Mouse (Mus musculus): ENCODE results near the gene Bsn.
A peak's percentile ranks its signal among the peaks of the same experiment; 100 is the strongest.

The Bsn gene

DNA sequence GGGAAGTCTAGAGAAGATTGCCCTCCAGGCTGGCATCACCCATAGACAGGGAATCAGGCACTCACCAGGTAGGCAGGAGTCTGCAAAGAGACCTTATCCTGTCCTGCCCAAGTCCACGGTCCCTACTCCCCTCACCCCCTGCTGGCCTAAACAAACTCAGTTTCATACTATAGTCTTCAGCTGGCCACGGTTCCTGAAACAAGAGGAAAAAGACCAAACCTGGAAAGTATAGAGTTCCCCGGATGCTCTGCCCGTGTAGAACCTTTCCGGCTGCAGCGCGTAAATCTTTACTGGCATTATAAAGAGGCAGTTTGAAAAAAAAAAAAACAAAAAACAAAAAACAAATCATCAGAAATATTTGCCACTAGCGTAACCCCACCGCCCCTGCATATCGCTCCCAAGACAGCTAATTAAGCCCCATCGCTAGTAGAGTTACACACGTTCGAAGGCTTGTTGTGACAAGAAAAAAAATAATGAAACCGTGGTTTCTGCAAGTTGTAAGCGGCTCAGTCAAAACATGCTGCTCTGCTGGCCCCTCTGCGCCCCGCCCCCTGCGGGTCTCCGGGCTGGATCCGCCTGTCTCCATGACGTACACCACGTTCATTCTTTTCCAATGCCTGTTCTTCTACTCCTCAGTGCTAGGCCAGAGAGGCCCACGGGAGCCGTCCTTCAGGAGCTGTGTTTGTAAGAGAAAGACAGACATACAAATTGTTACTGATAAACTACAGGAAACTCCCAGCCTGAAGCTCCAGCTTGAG, 6.9 kb upstream of the Bsn start:
- DNase-seq, result no peak

DNA sequence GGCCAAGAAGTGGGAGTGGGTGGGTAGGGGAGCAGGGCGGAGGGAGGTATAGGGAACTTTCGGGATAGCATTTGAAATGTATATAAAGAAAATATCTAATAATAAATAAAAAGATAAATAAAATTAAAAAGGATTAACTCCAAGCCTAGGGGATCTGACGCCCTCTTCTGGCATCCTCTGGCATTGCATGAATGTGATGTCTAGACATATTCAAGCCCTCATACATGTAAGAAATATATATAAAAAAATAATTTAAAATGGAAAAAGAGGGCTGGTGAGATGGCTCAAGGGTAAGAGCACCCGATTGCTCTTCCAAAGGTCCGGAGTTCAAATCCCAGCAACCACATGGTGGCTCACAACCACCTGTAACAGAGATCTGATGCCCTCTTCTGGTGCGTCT, 6.0 kb upstream of the Bsn start:
- DNase-seq, result peak; percentile 26

DNA sequence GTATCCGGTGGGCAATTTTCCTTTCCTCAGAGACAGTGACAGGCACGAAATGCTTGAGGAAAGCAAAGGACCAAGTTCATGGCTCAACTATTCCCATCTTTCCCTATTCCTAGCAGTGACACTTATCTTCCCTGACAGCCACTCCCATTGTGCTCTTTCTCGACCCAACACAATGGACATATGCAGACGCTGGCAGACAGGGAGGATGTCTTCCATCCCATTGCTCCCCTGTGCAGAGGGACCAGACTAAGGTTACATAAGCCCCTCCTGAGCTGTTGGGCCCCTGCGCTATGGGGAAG, 747 bp downstream of the Bsn start:
- DNase-seq, result no peak

DNA sequence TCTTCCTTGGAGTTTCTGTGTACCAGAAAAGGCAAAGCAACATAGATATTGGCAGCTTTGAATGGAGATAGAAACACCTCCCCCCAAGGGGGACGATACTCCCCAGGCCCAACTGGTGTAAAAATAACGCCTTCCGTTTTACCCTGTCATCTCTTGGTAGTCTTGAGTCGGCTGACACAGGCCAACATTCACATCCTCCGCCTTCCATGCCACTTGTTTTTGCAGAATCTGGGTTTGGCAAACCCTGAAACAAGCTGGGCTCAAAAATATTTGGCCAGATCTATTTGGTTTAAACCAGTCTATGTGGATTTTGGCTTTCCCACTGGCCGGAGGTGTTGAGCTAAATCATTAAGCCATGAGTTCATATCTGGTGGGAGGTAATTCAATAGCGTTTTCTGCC, 1.2 kb downstream of the Bsn start:
- no peak for DNase-seq

DNA sequence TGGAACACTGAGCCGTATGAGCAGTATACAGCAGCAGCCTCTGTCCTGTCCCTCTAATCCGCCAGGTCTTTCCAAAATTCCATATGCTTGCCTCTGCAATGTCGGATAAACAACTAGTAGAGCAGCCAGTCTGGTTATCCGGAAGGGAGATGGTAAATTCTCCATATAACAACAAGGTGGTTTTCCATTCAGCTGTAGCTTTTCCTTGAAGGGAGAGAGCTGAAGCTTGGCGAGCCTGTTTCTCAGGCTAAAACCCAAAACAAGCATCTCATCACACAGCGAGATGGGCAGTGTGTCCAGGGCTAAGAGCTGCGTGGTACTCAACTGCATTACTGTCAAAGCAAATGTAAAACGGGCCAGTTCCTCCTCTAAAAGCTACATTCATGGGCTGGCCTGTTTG, 1.7 kb downstream of the Bsn start:
- no peak for DNase-seq

DNA sequence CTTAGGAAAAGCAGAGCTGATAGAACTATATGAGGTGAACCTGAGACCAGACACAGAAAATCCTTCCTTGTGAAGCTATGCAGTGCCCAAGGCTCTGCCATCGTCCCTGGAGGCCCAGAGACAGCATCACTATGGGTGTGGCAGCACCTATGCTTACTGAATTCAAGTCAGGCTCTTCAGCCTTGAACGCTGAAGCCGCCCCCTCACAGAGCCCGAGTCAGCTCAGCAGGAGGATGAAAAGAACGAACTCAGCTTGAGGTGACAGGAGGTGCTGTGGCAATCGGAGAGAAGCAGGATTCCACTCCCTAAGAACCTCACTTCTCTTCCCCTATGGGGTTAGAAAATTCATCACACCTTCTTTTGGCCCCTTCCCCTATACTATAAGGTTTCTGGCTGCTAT, 2.6 kb downstream of the Bsn start:
- no peak for DNase-seq

DNA sequence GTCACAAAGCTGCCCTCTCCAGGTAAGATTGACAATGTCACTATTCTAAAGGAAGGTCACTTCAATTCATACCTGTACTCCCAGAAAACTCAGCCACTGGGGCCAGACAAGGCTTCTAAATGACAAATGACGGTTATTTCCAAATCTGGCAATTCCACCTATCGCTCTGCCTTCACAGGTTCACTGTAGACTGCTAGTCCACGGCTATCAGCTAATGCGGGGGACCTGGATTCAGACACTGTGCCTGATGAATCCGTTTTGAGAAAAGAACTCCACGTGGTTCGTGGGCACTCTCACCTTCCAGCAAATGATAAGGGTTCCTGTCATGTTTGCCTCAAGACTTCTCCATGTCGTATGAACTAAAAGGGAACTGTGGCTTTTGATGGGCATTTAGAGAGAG, 4.4 kb downstream of the Bsn start:
- no peak for DNase-seq

DNA sequence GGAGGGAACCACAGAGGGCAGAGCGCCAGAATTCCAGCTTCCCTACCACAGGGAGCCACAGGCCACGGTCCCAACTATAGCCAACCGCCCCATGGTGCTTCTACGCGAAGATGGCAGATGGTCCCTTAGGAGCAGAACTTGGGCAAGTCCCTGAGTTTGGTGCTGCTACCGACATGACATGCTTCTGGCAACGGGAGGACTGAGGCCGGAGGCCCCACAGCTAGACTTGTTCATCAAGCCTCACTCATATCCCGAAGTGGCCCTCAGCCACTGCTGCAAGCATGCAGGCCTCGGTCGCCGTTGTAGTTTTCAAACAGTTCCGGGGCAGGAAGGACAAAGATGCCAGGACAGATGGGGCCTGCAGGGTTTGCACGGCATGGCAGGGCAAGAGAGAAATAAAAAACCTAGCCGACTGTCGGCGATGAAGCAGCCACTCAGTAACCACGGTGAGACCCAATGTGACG, 6.6 kb downstream of the Bsn start:
- DNase-seq, result no peak

DNA sequence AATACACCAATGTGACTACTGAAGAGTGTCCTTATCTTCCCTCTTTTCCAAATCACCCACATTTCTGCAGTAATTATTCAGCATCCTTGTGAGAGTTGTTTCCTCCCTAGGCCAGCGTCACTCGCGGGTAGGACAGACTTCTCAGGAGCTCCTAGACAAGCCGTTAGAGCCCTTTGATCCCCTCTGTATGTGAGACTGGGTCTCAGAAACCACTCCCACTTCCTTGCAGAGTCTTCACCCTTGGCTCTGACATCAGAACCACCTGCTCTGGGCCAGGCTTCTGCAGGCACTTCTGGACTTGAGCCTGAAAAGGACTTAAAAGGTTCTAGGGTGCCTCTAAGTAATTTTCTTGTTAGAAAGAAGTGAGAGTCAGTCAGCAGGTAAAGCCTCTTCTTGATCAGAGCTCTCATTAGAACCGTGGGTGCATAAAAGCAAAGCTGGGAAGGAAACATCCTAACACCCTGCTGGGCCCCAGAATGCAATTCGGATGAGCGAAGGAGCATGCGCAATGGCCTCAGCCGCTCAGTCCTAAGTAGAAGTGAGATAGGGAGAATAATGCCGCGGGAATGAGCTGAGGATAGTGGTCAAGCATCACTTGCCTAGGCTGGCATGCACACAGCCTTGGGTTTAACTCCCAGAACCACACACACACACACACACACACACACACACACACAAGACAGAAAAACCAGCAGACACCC, 7.2 kb downstream of the Bsn start:
- DNase-seq, result no peak

DNA sequence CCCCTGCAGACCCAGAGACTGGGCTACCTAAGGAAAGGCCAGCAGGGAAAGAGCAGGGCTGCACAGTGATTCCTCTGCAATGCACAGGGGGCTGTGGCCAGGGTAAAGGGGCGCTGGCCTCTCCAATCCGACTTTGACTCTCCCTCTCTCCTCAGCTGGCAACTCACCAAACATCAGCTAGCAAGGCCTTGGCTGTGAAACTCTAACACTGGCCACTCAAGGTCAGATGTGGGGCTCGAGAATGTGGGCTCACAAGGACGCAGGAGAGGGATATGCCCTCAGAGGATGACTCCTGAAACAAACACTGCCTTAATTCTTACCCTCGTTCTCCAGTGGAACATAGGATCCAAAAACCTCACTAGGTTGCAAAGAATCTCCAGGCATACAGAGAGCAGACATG, 11.8 kb downstream of the Bsn start:
- DNase-seq, result no peak

DNA sequence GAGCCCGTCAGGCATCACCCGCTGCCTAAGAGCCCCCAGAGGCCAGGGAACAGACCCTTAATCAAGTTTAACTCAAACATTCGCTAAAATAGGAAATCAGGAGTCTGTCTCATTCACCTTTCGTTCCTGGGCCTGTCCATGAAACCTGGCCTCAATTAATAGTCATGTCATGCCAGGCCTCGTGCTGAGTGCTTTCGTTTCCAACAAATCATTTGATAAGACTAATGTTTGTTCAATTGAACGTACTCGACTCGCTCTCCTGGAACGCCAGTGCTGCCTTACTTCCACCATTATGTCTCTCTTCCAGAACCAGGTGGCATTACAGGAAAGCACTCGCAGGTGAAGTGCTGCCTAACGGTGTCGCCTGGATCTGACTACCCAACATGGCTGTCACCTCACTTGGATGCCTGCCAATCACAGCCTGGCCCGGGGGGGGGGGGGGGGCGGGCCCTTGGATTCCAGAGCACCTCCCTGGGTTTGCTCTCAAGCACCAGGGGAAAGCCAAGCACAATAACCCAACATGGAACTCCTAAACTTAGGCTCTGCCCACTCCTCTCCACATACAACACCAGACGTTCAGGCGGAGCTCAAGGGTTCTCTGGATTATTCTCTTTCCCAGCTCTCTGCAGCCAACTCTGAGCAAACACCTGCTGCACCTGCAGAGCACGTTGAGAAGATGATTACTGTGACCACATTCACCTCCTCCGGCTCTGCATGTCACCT, 14.9 kb downstream of the Bsn start:
- no peak for DNase-seq

DNA sequence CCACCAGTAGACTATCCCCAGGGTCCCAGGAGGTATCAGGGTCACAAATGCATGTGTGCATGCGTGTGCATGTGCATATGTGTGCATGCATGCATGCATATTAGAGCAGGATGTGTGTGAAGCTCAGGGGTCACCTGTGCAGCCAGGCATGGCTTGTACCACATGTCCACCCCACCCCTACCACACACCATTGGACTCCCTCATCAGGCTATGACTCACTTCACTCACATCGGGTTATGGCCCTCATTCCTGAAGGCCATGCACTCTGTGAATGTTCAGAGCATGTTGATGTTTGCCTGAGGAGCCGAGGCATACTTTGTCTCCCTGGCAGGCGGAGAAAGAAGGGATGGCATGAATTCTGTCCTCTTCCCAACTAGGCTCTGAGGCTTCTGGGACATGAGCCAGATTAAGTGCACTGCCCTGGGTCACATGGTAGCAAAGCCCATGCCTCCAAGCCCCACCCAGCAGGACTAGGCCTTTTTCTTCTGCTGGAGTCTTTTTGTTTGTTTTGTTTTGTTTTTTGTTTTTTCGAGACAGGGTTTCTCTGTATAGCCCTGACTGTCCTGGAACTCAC, 17.3 kb downstream of the Bsn start:
- no peak for DNase-seq

DNA sequence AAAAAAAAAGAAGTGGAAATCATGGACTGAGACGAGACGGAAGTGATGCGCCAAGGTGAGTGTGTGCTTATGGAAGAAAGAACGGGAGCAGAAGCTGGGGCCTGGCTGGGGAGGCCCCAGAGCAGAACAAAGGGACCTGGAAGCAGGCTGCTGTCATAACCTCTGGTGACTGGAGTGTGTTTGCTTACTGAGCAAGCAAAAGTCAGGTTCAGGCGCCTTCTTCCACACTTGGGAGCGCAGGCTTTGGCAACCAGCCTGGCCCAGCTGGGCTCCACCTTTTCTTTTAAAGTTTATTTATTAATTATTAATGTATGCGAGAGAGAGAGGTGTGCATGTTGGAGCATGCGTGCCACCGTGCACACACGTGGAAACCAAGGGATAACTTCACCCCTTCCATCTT, 20.4 kb downstream of the Bsn start:
- DNase-seq, result peak; percentile 30

DNA sequence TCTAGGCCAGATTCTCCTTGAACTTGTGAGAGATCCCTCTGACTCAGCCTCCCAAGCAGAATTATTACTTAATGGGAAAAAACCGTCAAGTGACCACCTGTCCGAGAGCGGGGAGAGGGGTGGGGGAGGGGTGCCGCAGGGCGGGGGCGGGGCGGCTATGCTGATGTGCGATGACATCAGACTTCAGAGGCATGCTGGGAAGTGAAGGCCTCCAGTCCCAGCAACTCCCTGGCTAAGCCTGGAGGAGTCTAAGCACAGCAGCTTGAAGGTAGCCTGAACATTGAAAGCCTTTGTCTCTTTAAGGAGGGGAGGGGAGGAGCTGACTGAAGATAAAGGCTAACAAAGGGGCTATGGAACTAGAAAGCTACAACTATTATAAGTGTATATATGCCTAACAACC, 25.0 kb downstream of the Bsn start:
- DNase-seq, result no peak

DNA sequence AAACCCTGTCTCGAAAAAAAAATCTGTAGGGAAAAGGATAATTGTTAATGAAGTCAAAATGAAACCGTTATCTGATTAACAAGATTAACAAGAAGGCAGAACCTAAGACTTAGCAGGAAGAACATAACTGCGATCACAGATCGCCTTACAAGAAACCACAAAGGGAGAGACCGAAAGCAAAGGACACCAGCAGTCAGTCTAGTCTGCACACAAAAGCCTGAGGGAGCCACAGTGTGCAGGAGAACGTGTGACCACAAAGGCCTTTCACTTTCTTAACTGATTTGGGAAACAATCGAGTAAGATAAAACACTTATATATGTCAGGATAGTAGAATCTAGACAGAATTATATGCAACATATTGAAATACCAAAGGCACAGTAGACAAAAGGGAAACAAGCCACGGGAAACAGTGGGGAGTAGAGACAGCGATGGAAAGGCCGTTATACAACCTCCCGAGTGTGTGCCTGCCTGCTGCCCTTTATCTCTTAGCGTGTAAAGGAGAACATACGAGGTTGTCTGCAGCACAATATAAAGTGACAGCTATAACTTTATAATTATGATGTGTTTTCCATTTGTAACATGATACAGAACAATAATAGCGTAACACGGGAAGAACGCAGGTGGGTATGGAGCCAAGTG, 26.4 kb downstream of the Bsn start:
- no peak for DNase-seq

DNA sequence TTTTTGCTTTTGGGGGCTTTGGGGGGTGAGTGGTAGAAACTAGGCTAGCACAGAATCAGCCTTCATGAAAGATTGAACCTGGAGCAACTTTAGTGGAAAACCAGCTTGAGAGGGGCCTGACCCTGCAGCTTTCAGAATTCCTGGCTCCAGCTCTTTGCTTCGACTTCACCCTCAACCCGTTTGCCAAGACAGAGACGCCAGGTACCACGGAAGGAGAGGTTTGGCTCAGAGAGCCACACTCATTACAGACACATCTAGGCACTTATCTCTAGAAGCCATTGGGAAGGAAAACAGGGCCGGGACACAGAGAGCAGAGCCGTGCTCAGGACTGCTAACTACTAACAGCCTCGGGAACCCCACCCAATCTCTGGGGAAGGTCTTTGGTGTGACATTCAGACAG, 32.3 kb downstream of the Bsn start:
- no peak for DNase-seq

DNA sequence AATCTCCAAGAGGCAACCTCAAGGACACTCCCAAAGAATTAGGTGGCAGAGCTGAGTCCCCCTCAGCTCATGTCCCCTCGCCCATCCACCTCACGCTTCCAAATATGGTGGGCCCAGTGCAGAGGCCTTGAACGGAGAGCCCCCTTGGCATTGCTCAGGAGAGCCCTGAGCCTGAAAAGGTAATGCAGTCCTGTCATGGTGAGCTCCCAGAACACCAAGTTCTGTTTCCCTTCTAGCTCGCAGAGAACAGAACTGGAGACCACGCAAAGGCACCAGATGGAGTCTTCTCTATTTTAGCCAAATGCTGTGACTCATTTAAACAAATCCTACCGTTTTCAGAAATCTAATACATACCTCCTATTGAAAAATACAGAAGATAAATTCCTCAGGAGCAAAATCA, 32.7 kb downstream of the Bsn start:
- no peak for DNase-seq

DNA sequence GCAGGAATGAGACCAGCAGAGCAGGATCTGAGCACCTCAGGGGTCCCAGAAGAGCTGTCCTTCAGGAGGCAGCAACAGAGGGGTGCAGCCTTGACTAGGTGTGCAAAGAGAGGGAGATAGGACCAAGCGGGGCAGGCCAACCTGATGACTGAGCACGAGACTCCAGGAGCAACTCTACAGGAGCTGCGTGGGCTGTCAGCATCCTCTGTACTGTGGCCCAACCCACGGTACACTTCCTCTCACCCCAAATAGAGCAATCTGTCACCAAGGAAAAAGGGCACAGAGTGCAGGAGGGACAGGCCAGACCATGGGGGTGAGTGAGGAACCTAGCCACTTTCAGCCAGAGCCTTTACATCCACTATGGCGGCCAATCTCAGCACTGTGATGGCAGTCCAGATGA, 33.4 kb downstream of the Bsn start:
- DNase-seq, result no peak

DNA sequence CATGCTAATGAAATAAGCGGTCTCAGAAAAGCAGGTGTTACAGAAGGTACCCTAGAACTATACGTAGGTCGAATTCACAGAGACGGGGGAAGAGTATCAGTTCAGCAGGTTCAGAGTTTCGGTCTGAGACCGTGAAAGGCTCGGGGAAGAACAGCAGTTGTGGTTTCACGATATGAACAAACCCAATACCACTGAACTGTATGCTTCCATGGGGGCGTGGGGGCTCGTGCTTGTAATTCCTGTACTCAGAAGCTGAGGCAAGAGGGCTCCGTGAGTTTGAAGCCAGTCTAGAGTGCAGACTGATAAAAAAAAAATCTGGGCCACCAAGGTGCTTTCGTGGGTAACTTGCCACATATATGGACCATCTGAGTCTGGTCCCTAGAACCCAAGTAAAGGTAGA, 35.4 kb downstream of the Bsn start:
- no peak for DNase-seq

DNA sequence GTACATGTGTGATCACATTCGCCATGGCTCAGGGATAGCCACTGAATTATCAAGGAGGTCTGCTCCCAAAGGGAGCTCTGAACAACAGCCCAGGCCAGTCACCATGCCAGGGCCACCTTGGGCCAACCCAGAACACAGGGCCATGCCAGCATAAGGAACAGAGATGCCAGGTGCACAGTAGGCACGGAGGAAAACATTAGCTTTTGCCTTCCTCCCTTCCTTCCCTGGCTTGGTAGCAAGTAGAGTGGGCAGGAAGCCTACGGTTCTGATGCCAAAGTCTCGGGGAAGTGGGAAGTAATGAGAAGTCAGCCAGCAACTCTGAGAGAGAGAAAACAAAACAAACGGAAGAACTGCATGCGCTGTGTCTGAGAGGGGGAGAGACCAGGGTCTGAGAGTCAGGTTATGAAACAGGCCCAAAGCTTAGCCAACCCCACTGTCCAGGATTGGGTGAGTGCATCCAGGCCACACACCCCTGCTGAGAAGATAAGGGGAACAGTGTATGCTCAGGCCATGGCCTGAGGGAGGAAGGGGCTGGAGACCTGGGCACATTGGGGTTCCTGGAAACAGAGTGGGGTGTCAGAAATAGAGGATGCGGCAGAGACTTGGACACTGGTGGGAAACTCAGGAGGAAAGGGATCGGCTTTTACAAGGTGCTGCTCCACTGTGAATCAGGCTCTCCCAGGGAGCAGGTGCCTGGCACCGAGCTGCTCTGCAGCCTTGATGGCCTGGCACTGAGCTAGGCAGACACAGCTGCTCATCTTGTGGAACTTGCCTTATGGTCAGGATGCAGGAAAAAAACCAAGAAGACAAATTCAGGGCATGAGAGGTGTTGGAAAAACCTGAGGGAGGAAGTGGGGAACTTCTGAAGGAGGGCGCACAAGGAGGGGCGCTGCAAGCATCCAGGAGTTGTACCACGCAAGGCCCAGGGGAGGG, 36.4 kb downstream of the Bsn start:
- no peak for DNase-seq

DNA sequence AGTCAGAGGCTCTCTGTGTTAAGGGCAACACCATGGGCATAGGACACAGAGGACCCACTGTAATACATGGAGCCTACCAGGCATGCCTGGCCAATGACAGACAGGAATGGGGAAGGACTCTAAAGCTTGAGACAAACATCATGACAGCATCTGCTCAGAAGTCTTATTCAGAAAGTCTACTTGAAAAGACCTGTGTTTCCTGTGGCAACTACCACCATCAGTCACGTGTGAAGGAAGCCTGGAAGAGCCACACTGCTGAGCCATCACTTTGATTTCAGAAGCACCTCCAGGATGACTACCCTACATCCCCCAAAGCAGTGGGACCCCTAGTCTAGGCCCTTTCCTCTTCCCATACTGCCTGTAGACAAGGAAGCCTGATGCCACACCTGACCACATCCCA, 39.7 kb downstream of the Bsn start:
- no peak for DNase-seq

DNA sequence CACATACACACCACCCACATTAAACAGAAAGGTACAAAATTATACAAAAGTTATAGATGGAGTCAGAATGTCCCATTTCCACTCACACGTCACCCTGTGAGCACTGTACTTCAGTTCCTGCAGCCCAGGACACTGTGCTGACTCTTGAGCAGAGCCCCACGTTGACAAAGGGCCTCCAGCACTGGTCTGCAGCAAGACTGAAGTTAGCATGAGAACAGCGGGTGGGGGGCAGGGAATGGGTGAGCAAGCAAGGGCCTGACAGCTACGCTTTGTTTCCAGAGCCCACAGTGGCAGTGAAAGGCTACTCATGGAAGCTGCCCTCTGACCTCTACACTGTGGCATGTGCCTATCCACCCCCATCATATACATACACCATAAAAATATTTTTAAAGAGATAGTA, 40.4 kb downstream of the Bsn start:
- DNase-seq, result no peak
